Mouse (Mus musculus) thymus, adult 2 months (tissue): Measurements from ENCODE around the gene Agmat. TPM values are rescaled to one million over a fixed set of nuclear protein-coding genes. Genes with fewer than 3 reads are reported as not detected.
A peak's percentile ranks its signal among the peaks of the same experiment; 100 is the strongest.

Experiments used
- DNase-seq: peaks from one replicate; pipeline ENCODE4 v3.0.0; 2021
- H3K27ac ChIP-seq: fragments of 200-500 bp; 2 replicates; pipeline ENCODE4 v1.5.1; 2012; ENCODE audit warnings: low read length, control low read depth; ENCODE audit not compliant: control insufficient read depth, insufficient read depth
- H3K27me3 ChIP-seq: fragments of 200-500 bp; 2 replicates; pipeline ENCODE4 v1.6.1; 2012; ENCODE audit warnings: mild to moderate bottlenecking, low read length, moderate library complexity, mixed read lengths; ENCODE audit not compliant: control insufficient read depth, insufficient read depth
- H3K36me3 ChIP-seq: fragments of 200-500 bp; 2 replicates; pipeline ENCODE4 v1.6.1; 2012; ENCODE audit warnings: mild to moderate bottlenecking, low read length, moderate library complexity; ENCODE audit not compliant: control insufficient read depth, insufficient read depth
- H3K4me1 ChIP-seq: fragments of 200-500 bp; replicated peaks from 2 replicates; pipeline ENCODE4 v1.6.1; 2012; ENCODE audit warnings: low read length; ENCODE audit not compliant: control insufficient read depth, insufficient read depth
- H3K4me3 ChIP-seq: fragments of 200-500 bp; 2 replicates; pipeline ENCODE4 v1.5.1; 2012; ENCODE audit warnings: mild to moderate bottlenecking, low read length, control low read depth, moderate library complexity; ENCODE audit not compliant: control insufficient read depth, insufficient read depth
- CTCF ChIP-seq: fragments of 200-500 bp; IDR thresholded peaks from 2 replicates; pipeline ENCODE4 v1.5.1; 2012; ENCODE audit warnings: mild to moderate bottlenecking, control low read depth, low read length, moderate library complexity, borderline replicate concordance; ENCODE audit not compliant: control insufficient read depth, poor library complexity, insufficient read depth; ENCODE audit errors: extremely low read depth
- POLR2A ChIP-seq: fragments of 200-500 bp; IDR thresholded peaks from 2 replicates; pipeline ENCODE4 v1.6.1; 2012; ENCODE audit warnings: mild to moderate bottlenecking, low read length, control low read depth, moderate library complexity; ENCODE audit not compliant: control insufficient read depth, poor library complexity, insufficient read depth; ENCODE audit errors: extremely low read depth
- WGBS: fragments of 180-500 bp; shearing (Covaris S2); methylation state at CpG from one replicate; pipeline ENCODE4 v1.1.7; 2018; 5-methylcytosine and 5-hydroxymethylcytosine counted together
- polyA plus RNA-seq: library from polyadenylated mRNA; depleted of rRNA; stranded (reverse); fragments of >200 nt; gene quantifications from 2 replicates; pipeline ENCODE4 v1.2.3, GENCODE M21; 2012

The Agmat gene
- polyA plus RNA-seq, 1 experiment: 0.18 TPM

DNA sequence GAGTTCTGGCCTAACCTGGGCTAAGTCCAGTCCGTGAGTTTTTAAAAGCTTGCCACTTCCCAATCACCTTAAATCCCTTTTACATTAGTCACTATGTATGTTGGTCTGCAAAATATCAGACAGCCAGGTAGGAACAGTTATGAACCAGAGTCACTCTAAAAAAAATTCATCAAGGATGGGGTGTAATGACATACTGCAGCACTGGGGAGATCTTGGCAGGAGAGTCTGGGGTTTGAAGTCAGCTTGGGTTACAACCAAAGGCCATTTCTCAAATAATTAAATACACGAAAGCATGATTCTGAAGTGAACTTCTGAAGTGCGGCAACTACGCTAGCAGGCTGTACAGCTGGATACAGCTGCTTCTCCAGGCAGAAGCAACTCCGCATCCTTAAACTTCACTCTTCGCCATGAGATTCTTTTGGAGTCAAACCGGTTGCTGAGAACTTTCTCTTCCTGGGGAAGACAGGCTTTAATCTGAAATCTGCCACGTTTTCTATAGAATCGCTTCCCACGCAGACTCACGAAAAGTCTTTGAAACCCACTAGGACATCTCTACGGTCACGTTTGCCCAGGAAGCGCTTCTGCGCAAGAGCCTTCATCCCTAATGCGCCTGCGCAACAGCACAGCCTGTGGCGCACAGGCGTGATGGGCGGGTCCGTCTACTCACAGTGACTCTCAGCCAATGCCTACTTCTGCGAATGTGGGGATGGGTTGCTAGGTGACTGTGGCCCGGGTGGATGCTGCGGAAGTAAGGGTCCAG is 11.8 kb upstream of the Agmat start:
- Histone ChIP-seq H3K27me3 (no peaks in the 10 kb centered on the region), H3K36me3 (no peaks in the 10 kb centered on the region), H3K4me3 (peak overlapping the region; percentile 4; the same call in 1 of the 2 replicates), H3K27ac (no peak overlapping the region), H3K4me1 (peaks cover 2% of the 10 kb centered on the region; the same call in 1 of the 2 replicates)
- 10% methylated on average over 24 of the region's 24 CpGs for WGBS
- TF ChIP-seq CTCF (peak; percentile 54; the same call in 1 of the 2 replicates), POLR2A (peak; percentile 40; the same call in 1 of the 2 replicates)
- DNase-seq: peak; percentile 90

DNA sequence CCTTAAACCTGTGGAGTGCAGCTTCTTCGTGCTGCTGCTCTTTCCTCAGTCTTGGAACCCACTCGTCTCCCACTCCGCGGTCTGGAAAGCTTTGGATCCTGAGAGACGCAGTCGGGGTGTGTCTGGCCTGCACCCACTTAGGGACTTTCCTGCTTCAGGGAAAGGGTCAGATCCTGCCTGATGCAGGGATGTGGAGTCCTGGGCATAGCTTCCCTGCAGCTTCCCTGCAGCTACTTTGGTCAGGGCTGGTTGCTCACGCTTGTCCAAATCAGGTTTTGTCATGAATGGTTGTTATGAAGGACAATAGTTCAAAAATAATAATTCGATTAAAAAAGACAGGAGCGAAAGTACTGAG is 11.3 kb upstream of the Agmat start:
- WGBS: 39% methylated on average over 9 of the region's 9 CpGs

GRCm38 (mm10) chr4:141736856-141737255 is 9.6 kb upstream of the Agmat start:
- no peak overlapping the region for H3K27ac ChIP-seq
- no peaks in the 10 kb centered on the region for H3K36me3 ChIP-seq
- H3K4me1 ChIP-seq: peaks cover 2% of the 10 kb centered on the region; the same call in 1 of the 2 replicates
- H3K4me3 ChIP-seq: no peak overlapping the region
- TF ChIP-seq POLR2A: no peak
- TF ChIP-seq CTCF: no peak
- no peaks in the 10 kb centered on the region for H3K27me3 ChIP-seq
- 77% methylated on average over 4 of the region's 4 CpGs for WGBS
- DNase-seq: no peak

More for the DNA sequence above, 11.3 kb upstream of the Agmat start:
- no peak for DNase-seq
- Histone ChIP-seq H3K27ac (no peak overlapping the region), H3K4me1 (peaks cover 2% of the 10 kb centered on the region; the same call in 1 of the 2 replicates), H3K36me3 (no peaks in the 10 kb centered on the region), H3K27me3 (no peaks in the 10 kb centered on the region), H3K4me3 (no peak overlapping the region)
- no peak for TF ChIP-seq CTCF
- TF ChIP-seq POLR2A: no peak

DNA sequence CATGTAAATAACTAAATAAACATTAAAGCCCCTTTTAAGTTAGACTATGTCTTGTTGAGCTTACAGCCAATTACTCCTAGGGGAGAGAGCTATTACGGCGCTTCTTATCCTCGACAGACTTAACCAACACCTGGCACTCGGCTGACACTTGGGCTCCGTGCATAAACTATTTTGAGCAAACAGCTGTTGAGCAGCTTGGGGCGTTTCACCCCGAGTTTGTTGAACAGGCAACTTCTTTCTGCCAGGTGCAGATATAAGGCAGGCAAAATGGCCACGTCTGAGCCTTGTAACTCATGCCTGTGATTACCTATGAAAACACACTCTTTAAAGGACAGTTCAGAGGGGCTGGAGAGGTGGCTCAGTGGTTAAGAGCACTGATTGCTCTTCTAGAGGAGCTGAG is 8.5 kb upstream of the Agmat start:
- H3K27me3 ChIP-seq: no peaks in the 10 kb centered on the region
- 79% methylated on average over 8 of the region's 8 CpGs for WGBS
- peaks cover 2% of the 10 kb centered on the region; the same call in 1 of the 2 replicates for H3K4me1 ChIP-seq
- TF ChIP-seq POLR2A (no peak), CTCF (no peak)
- H3K4me3 ChIP-seq: no peak overlapping the region
- H3K27ac ChIP-seq: no peak overlapping the region
- no peaks in the 10 kb centered on the region for H3K36me3 ChIP-seq
- DNase-seq: no peak

- DNase-seq: no peak
- WGBS: 85% methylated on average over 9 of the region's 9 CpGs
- H3K36me3 ChIP-seq: no peaks in the 10 kb centered on the region
- no peak for TF ChIP-seq CTCF
- TF ChIP-seq POLR2A: no peak
- no peaks in the 10 kb centered on the region for H3K27me3 ChIP-seq
- H3K4me1 ChIP-seq: no peaks in the 10 kb centered on the region
- H3K4me3 ChIP-seq: no peak overlapping the region
- peak overlapping the region; percentile 36; the same call in 1 of the 2 replicates for H3K27ac ChIP-seq
Observed at GRCm38 (mm10) chr4:141741856-141742255, 4.6 kb upstream of the Agmat start.

DNA sequence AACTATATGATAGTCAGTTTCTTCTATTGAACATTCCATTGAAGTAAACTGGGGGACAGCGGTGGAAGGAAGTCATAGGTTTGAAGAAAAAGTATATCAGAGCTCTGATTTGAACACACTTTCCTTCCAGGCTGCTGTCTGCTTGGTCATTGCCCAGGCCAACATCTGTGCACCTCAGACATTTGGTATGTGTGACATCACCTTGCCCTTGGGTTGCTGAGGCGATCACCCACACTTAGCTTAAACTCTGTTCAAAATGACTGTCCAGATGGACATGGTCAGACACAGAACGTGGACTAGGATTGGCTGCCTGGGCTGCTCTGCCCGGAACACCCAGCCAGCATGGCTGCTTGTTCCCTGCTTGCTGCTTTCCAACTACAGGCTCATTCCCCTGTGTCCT is 4.1 kb upstream of the Agmat start:
- TF ChIP-seq POLR2A (no peak), CTCF (no peak)
- Histone ChIP-seq H3K4me3 (no peak overlapping the region), H3K4me1 (no peaks in the 10 kb centered on the region), H3K27ac (peak overlapping the region; percentile 36; the same call in 1 of the 2 replicates), H3K27me3 (no peaks in the 10 kb centered on the region), H3K36me3 (no peaks in the 10 kb centered on the region)
- no peak for DNase-seq
- WGBS: 97% methylated on average over 4 of the region's 4 CpGs

GRCm38 (mm10) chr4:141749557-141749956 is 3.1 kb downstream of the Agmat start:
- TF ChIP-seq POLR2A: no peak
- TF ChIP-seq CTCF: no peak
- Histone ChIP-seq H3K4me3 (no peak overlapping the region), H3K27ac (no peak overlapping the region), H3K27me3 (no peaks in the 10 kb centered on the region), H3K36me3 (no peaks in the 10 kb centered on the region), H3K4me1 (no peaks in the 10 kb centered on the region)
- DNase-seq: no peak
- WGBS: 85% methylated on average over 11 of the region's 11 CpGs

DNA sequence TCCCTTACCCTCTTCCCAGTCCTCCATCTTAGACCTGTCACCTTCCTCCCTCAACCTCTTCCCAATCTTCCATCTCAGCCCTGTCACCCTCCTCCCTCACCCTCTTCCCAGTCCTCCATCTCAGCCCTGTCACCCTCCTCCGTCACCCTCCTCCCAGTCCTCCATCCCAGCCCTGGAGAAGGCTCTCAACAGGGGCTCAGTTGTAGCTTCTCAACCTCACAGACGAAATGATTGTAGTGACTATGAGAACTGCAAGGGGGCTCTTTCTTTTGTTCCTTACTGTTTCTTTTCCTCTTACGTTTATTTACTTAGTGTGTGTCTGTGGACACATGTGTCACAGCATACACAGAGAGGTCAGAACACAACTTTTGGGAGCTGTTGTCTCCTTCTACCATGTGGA is 4.4 kb downstream of the Agmat start:
- TF ChIP-seq CTCF (no peak), POLR2A (no peak)
- H3K4me1 ChIP-seq: no peaks in the 10 kb centered on the region
- no peaks in the 10 kb centered on the region for H3K27me3 ChIP-seq
- no peak for DNase-seq
- H3K27ac ChIP-seq: no peak overlapping the region
- WGBS: 82% methylated on average over 3 of the region's 3 CpGs
- no peaks in the 10 kb centered on the region for H3K36me3 ChIP-seq
- no peak overlapping the region for H3K4me3 ChIP-seq
